Comparison of ENCODE assay signal across 25 mouse cellular contexts in the genomic region with DNA sequence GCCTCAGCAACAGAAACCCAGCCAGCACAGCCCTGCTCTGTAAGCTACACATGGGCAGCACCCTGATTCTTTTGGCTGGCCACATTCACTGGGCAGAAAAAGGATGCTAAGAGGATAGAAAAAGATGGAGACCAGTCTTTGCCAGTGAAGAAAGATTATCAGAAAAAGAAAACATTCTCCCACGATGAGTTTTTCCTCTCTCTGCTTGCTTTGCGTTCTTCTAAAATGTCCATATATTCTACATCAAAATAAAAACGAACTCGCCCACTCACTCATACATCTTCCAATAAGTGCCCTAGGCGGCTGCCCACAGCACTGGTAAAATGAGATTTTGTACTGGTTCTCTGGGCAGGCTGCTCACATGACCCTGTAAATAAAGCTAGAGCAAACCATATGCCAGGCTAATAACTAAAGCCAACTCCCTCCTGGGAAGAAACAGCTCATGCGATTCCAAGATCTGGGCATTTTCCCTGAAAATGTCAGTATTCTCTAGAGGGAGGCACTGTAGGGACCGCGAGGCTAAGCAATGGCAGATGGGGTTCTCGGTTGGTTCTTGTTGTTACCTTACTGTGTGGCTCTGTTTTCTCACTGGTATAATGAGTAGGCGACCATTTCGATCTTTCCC. TPM values are rescaled to one million over a fixed set of nuclear protein-coding genes. Genes with fewer than 3 reads are reported as not detected.
DNase-seq lines count a peak whose midpoint lies in the region; ATAC-seq and TF ChIP-seq lines count a peak whose summit lies in the region.
"Had no signal": no experiment of that assay in that cellular context is flagged by ENCODE, and none has a peak within 500 bp of the region (broad histone marks: within the 10 kb centered on the region; RNA-seq: fewer than 3 reads in every experiment).

No protein-coding gene starts in this region.

- TF ChIP-seq CTCF in left cerebral cortex, adult 2 months (IDR thresholded peaks at IDR 0.05), result no peak
- no peak for TF ChIP-seq CTCF in cerebellum, adult 2 months (IDR thresholded peaks at IDR 0.05; ENCODE audit: borderline replicate concordance, insufficient read depth, low read depth, low read length)

- intact Hi-C loops in left cerebral cortex, adult 2 months (cut with DNase I), result no loop called here
- intact Hi-C loops in left cerebral cortex, postnatal 25 days (cut with DNase I), result loop anchor here (5.0 kb wide), 1 partner anchor 77 kb away; a partner anchor contains a TSS

- DNase-seq in forebrain, embryonic 11.5 days (ENCODE audit: low spot score), result no peak
- no peak for DNase-seq in left cerebral cortex, adult 2 months (ENCODE audit: extremely low spot score in 1 of 2, low spot score in 2 of 2)
- DNase-seq in left cerebral cortex, postnatal 25 days (ENCODE audit: low spot score in 2 of 2), result no peak
- DNase-seq in cerebellum, adult 2 months, result peak; percentile 78 to 94
- peak; percentile 73 to 79 for DNase-seq in cerebellum, postnatal 25 days
- no peak for DNase-seq in gastrocnemius, adult 18-20 months (ENCODE audit: low spot score)
- DNase-seq: adrenal gland, postnatal 10 days; embryo, embryonic 11 days; gastrocnemius, adult 2 months; kidney, adult 11 months; kidney, postnatal 36 days; layer of hippocampus, adult 9-11 months; liver, postnatal 0 days; thymus, adult 18-20 months; thymus, postnatal 4 days had no signal

- H3K36me3 ChIP-seq in forebrain, embryonic 15.5 days, result no peaks in the 10 kb centered on the region
- H3K36me3 ChIP-seq in forebrain, embryonic 11.5 days (ENCODE audit: control insufficient read depth, insufficient read depth, low read length), result no peaks in the 10 kb centered on the region
- H3K36me3 ChIP-seq: embryonic facial prominence, embryonic 13.5 days; kidney, embryonic 15.5 days; neural tube, embryonic 15.5 days had no signal

- no peak overlapping the region for H3K4me3 ChIP-seq in forebrain, embryonic 15.5 days
- H3K4me3 ChIP-seq in forebrain, embryonic 11.5 days (ENCODE audit: low read depth, low read length), result no peak overlapping the region
- no peak overlapping the region for H3K4me3 ChIP-seq in left cerebral cortex, adult 2 months
- H3K4me3 ChIP-seq in cerebellum, adult 2 months (replicated peaks; ENCODE audit: insufficient read depth, low read depth, low read length), result no peak overlapping the region
- H3K4me3 ChIP-seq: embryonic facial prominence, embryonic 13.5 days; gastrocnemius, adult 2 months; kidney, embryonic 15.5 days; neural tube, embryonic 15.5 days had no signal

- 87% methylated on average over 11 of the region's 11 CpGs for WGBS in forebrain, embryonic 15.5 days
- WGBS in forebrain, embryonic 11.5 days, result 92% methylated on average over 11 of the region's 11 CpGs
- WGBS in cerebellum, adult 2 months, result 12% methylated on average over 11 of the region's 11 CpGs

- no peak for ATAC-seq in forebrain, embryonic 15.5 days (replicated peaks)
- no peak for ATAC-seq in forebrain, embryonic 11.5 days (replicated peaks; ENCODE audit: low FRiP score)
- no peak for ATAC-seq in erythroblast, adult 5-6 weeks (replicated peaks; ENCODE audit: low FRiP score, poor library complexity, severe bottlenecking)
- ATAC-seq: liver, postnatal 0 days; lung, postnatal 0 days; midbrain, embryonic 16.5 days had no signal

- H3K9me3 ChIP-seq in forebrain, embryonic 15.5 days, result no peaks in the 10 kb centered on the region
- H3K9me3 ChIP-seq in forebrain, embryonic 11.5 days (ENCODE audit: control insufficient read depth, low read length), result no peaks in the 10 kb centered on the region
- H3K9me3 ChIP-seq: embryonic facial prominence, embryonic 13.5 days; kidney, embryonic 15.5 days; neural tube, embryonic 15.5 days had no signal

- no peak overlapping the region for H3K4me2 ChIP-seq in forebrain, embryonic 15.5 days (replicated peaks)
- no peak overlapping the region for H3K4me2 ChIP-seq in forebrain, embryonic 11.5 days (ENCODE audit: low read depth, low read length, severe bottlenecking)
- H3K4me2 ChIP-seq: embryonic facial prominence, embryonic 13.5 days; heart, embryonic 11.5 days; kidney, embryonic 15.5 days; neural tube, embryonic 15.5 days had no signal

- peak overlapping the region; percentile 43 for H3K27ac ChIP-seq in forebrain, embryonic 15.5 days (replicated peaks)
- H3K27ac ChIP-seq in forebrain, embryonic 11.5 days (ENCODE audit: low read depth, low read length), result no peak overlapping the region
- peak overlapping the region; percentile 78 for H3K27ac ChIP-seq in left cerebral cortex, adult 2 months
- peak overlapping the region; percentile 97 for H3K27ac ChIP-seq in cerebellum, adult 2 months (ENCODE audit: insufficient read depth, low read length)
- H3K27ac ChIP-seq: embryonic facial prominence, embryonic 13.5 days; gastrocnemius, adult 2 months; kidney, embryonic 15.5 days; macrophage; neural tube, embryonic 15.5 days had no signal

- no peak overlapping the region for H3K9ac ChIP-seq in forebrain, embryonic 15.5 days (replicated peaks)
- no peak overlapping the region for H3K9ac ChIP-seq in forebrain, embryonic 11.5 days (ENCODE audit: low read length)
- H3K9ac ChIP-seq: embryonic facial prominence, embryonic 13.5 days; kidney, embryonic 15.5 days; liver, postnatal 0 days; neural tube, embryonic 15.5 days had no signal

- TF ChIP-seq POLR2A in cerebellum, adult 2 months (IDR thresholded peaks at IDR 0.05; ENCODE audit: borderline replicate concordance, insufficient read depth, low read length), result peak; percentile 42; the same call in 1 of the 2 replicates

- H3K27me3 ChIP-seq in forebrain, embryonic 15.5 days, result no peaks in the 10 kb centered on the region
- no peaks in the 10 kb centered on the region for H3K27me3 ChIP-seq in forebrain, embryonic 11.5 days (ENCODE audit: control insufficient read depth, insufficient read depth, low read length)
- no peaks in the 10 kb centered on the region for H3K27me3 ChIP-seq in cerebellum, adult 2 months (ENCODE audit: control insufficient read depth, insufficient read depth, low read length)
- H3K27me3 ChIP-seq: embryonic facial prominence, embryonic 13.5 days; kidney, embryonic 15.5 days; neural tube, embryonic 15.5 days had no signal

- H3K4me1 ChIP-seq in forebrain, embryonic 15.5 days, result peaks cover 25% of the 10 kb centered on the region
- no peaks in the 10 kb centered on the region for H3K4me1 ChIP-seq in forebrain, embryonic 11.5 days (replicated peaks; ENCODE audit: control insufficient read depth, insufficient read depth, low read length)
- H3K4me1 ChIP-seq in cerebellum, adult 2 months (ENCODE audit: control insufficient read depth, insufficient read depth, low read length), result peaks cover 56% of the 10 kb centered on the region

RNA-seq across cellular contexts. Expression of a gene that starts 24.1 kb away (rescaled TPM):
- polyA plus RNA-seq in forebrain, embryonic 15.5 days (2015; fragmentation: Nextera tagmentation; extraction: Ambion mirVana), result not detected in 2 replicates
- polyA plus RNA-seq in forebrain, embryonic 11.5 days (2014; fragmentation: Nextera tagmentation; extraction: Ambion mirVana), result 0.28 TPM in 1 of 2 replicates, not detected in the other
- total RNA-seq in left cerebral cortex, adult 2 months (2021), result 1 to 10 TPM; 2.3 to 2.8 TPM
- total RNA-seq in left cerebral cortex, postnatal 25 days (2021), result 1 to 10 TPM; 1.9 to 3.3 TPM
- polyA plus RNA-seq in cerebellum, adult 2 months (2012; rRNA removed), result 0.05 and 0.10 TPM in 2 replicates
- not detected for total RNA-seq in gastrocnemius, adult 18-20 months (2021)
- total RNA-seq in erythroblast, adult 5-6 weeks (2015; ENCODE audit: low replicate concordance), result not detected in 2 replicates
- not detected in 2 replicates for total RNA-seq in erythroblast, adult 5-6 weeks (2017; ENCODE audit: low replicate concordance)
- total RNA-seq: gastrocnemius, adult 2 months had no signal
- polyA plus RNA-seq: heart, embryonic 11.5 days; heart, postnatal 0 days; lung, postnatal 0 days; midbrain, embryonic 16.5 days; neural tube, embryonic 15.5 days had no signal

RNA-seq across cellular contexts. Expression of a gene that starts 33.8 kb away (rescaled TPM):
- 0.39 and 0.42 TPM in 2 replicates for polyA plus RNA-seq in forebrain, embryonic 15.5 days (2015; fragmentation: Nextera tagmentation; extraction: Ambion mirVana)
- 0.19 and 0.20 TPM in 2 replicates for polyA plus RNA-seq in forebrain, embryonic 11.5 days (2014; fragmentation: Nextera tagmentation; extraction: Ambion mirVana)
- 1 to 10 TPM; 1.1 to 1.3 TPM for total RNA-seq in left cerebral cortex, adult 2 months (2021)
- 1 to 10 TPM; 1.9 to 2.0 TPM for total RNA-seq in left cerebral cortex, postnatal 25 days (2021)
- polyA plus RNA-seq in cerebellum, adult 2 months (2012; rRNA removed), result 0.51 and 0.62 TPM in 2 replicates
- under 1 TPM; 0.23 to 0.55 TPM for total RNA-seq in gastrocnemius, adult 18-20 months (2021)
- 2.1 and 3.8 TPM in 2 replicates for total RNA-seq in erythroblast, adult 5-6 weeks (2015; ENCODE audit: low replicate concordance)
- total RNA-seq in erythroblast, adult 5-6 weeks (2017; ENCODE audit: low replicate concordance), result 1.3 and 3.2 TPM in 2 replicates

Comparison
In these comparisons a context has a peak if more than half of its experiments do, and no peak if none do; other contexts are left out.
1. DNase-seq: peak in cerebellum, adult 2 months (2 of 2) and cerebellum, postnatal 25 days (2 of 2); none in forebrain, embryonic 11.5 days (single experiment), left cerebral cortex, adult 2 months (0 of 2), left cerebral cortex, postnatal 25 days (0 of 2) and gastrocnemius, adult 18-20 months (single experiment).